Mouse (Mus musculus) heart, postnatal 0 days (tissue): ENCODE data around the gene Pdpn.

ENCODE experiments used
- CTCF ChIP-seq: IDR thresholded peaks from 2 replicates; pipeline ENCODE4 v1.5.1; 2016; ENCODE audit warnings: antibody characterized with exemption, control low read depth, low read depth
- EP300 ChIP-seq: IDR thresholded peaks from 2 replicates; pipeline ENCODE4 v1.6.1; 2016; ENCODE audit warnings: antibody characterized with exemption, low read depth

- no peak for TF ChIP-seq CTCF
- TF ChIP-seq EP300: no peak
Observed at GRCm38 (mm10) chr4:143330566-143330965, 31.2 kb upstream of the Pdpn start.
